17 mouse cellular contexts compared by ENCODE assay signal in genomic region chr8:70343076-70343475, GRCm38 (mm10). TPM values are rescaled to one million over a fixed set of nuclear protein-coding genes. Genes with fewer than 3 reads are reported as not detected.
DNase-seq lines count a peak whose midpoint lies in the region; ATAC-seq and TF ChIP-seq lines count a peak whose summit lies in the region.
"Had no signal": no experiment of that assay in that cellular context is flagged by ENCODE, and none has a peak within 500 bp of the region (broad histone marks: within the 10 kb centered on the region; RNA-seq: fewer than 3 reads in every experiment).

No protein-coding gene starts in this region.

- no peak overlapping the region for H3K4me3 ChIP-seq in forebrain, embryonic 14.5 days (ENCODE audit: low read depth, low read length)
- no peak overlapping the region for H3K4me3 ChIP-seq in forebrain, embryonic 12.5 days (replicated peaks)
- H3K4me3 ChIP-seq in embryonic facial prominence, embryonic 12.5 days, result no peak overlapping the region
- no peak overlapping the region for H3K4me3 ChIP-seq in limb, embryonic 11.5 days (ENCODE audit: low read depth, low read length)
- H3K4me3 ChIP-seq: heart, embryonic 12.5 days; lung, embryonic 15.5 days had no signal

- no peak for TF ChIP-seq CTCF in brain, embryonic 14.5 days (IDR thresholded peaks at IDR 0.05; ENCODE audit: borderline replicate concordance, extremely low read depth, insufficient read depth, insufficient read length)

- H3K9ac ChIP-seq in forebrain, embryonic 14.5 days (ENCODE audit: low read length), result no peak overlapping the region
- H3K9ac ChIP-seq in forebrain, embryonic 12.5 days, result no peak overlapping the region
- no peak overlapping the region for H3K9ac ChIP-seq in embryonic facial prominence, embryonic 12.5 days
- H3K9ac ChIP-seq in limb, embryonic 11.5 days (ENCODE audit: low read length), result no peak overlapping the region
- H3K9ac ChIP-seq: heart, embryonic 12.5 days; hindbrain, embryonic 14.5 days; liver, embryonic 14.5 days; lung, embryonic 15.5 days had no signal

- no peaks in the 10 kb centered on the region for H3K4me1 ChIP-seq in forebrain, embryonic 14.5 days (ENCODE audit: control insufficient read depth, insufficient read depth, low read length)
- H3K4me1 ChIP-seq in forebrain, embryonic 12.5 days, result no peaks in the 10 kb centered on the region
- H3K4me1 ChIP-seq in embryonic facial prominence, embryonic 12.5 days, result peaks cover 26% of the 10 kb centered on the region
- peaks cover 22% of the 10 kb centered on the region for H3K4me1 ChIP-seq in limb, embryonic 11.5 days (ENCODE audit: control insufficient read depth, insufficient read depth, low read length)

- ATAC-seq in forebrain, embryonic 14.5 days, result no peak
- no peak for ATAC-seq in forebrain, embryonic 12.5 days (ENCODE audit: low FRiP score)
- no peak for ATAC-seq in embryonic facial prominence, embryonic 12.5 days (ENCODE audit: insufficient number of reproducible peaks, insufficient read depth, low FRiP score, low TSS enrichment)
- no peak for ATAC-seq in limb, embryonic 11.5 days (ENCODE audit: insufficient number of reproducible peaks, low FRiP score, low TSS enrichment, low read depth)
- ATAC-seq in megakaryocyte, adult 5-6 weeks (ENCODE audit: poor library complexity, severe bottlenecking), result no peak

- H3K36me3 ChIP-seq in forebrain, embryonic 14.5 days (ENCODE audit: control insufficient read depth, insufficient read depth, low read length), result peaks cover 67% of the 10 kb centered on the region
- H3K36me3 ChIP-seq in forebrain, embryonic 12.5 days (replicated peaks), result peaks cover 74% of the 10 kb centered on the region
- H3K36me3 ChIP-seq in embryonic facial prominence, embryonic 12.5 days, result peaks cover 76% of the 10 kb centered on the region
- peaks cover 31% of the 10 kb centered on the region for H3K36me3 ChIP-seq in limb, embryonic 11.5 days (ENCODE audit: control insufficient read depth, insufficient read depth, low read length)

- H3K27ac ChIP-seq in forebrain, embryonic 14.5 days (ENCODE audit: low read depth, low read length), result no peak overlapping the region
- no peak overlapping the region; the same call in 1 of the 2 replicates for H3K27ac ChIP-seq in forebrain, embryonic 12.5 days
- peak overlapping the region; percentile 56 for H3K27ac ChIP-seq in embryonic facial prominence, embryonic 12.5 days
- peak overlapping the region; percentile 59; the same call in 1 of the 2 replicates for H3K27ac ChIP-seq in limb, embryonic 11.5 days (replicated peaks; ENCODE audit: low read depth, low read length)
- H3K27ac ChIP-seq: hindbrain, embryonic 14.5 days; liver, embryonic 14.5 days; lung, embryonic 15.5 days had no signal

- TF ChIP-seq POLR2A in brain, embryonic 14.5 days (IDR thresholded peaks at IDR 0.05; ENCODE audit: borderline replicate concordance, extremely low read depth, insufficient read depth, insufficient read length, poor library complexity, severe bottlenecking), result no peak

- WGBS in forebrain, embryonic 14.5 days, result 70% methylated on average over 7 of the region's 7 CpGs
- WGBS in forebrain, embryonic 12.5 days, result 84% methylated on average over 7 of the region's 7 CpGs
- 29% methylated on average over 7 of the region's 7 CpGs for WGBS in embryonic facial prominence, embryonic 12.5 days
- WGBS in limb, embryonic 11.5 days, result 22% methylated on average over 7 of the region's 7 CpGs

- H3K4me2 ChIP-seq in forebrain, embryonic 14.5 days (ENCODE audit: low read length), result no peak overlapping the region
- no peak overlapping the region for H3K4me2 ChIP-seq in forebrain, embryonic 12.5 days
- no peak overlapping the region for H3K4me2 ChIP-seq in embryonic facial prominence, embryonic 12.5 days (replicated peaks)
- H3K4me2 ChIP-seq in limb, embryonic 11.5 days (ENCODE audit: low read depth, severe bottlenecking), result no peak overlapping the region
- H3K4me2 ChIP-seq: heart, embryonic 12.5 days; hindbrain, embryonic 14.5 days; lung, embryonic 15.5 days; midbrain, embryonic 11.5 days had no signal

- H3K9me3 ChIP-seq in forebrain, embryonic 14.5 days (replicated peaks; ENCODE audit: control insufficient read depth, low read length), result no peaks in the 10 kb centered on the region
- no peaks in the 10 kb centered on the region for H3K9me3 ChIP-seq in forebrain, embryonic 12.5 days
- H3K9me3 ChIP-seq in embryonic facial prominence, embryonic 12.5 days, result no peaks in the 10 kb centered on the region
- H3K9me3 ChIP-seq in limb, embryonic 11.5 days (ENCODE audit: control insufficient read depth, low read length), result no peaks in the 10 kb centered on the region
- H3K9me3 ChIP-seq: heart, embryonic 12.5 days; lung, embryonic 15.5 days had no signal

- H3K27me3 ChIP-seq in forebrain, embryonic 14.5 days (replicated peaks; ENCODE audit: control insufficient read depth, insufficient read depth, low read length), result no peaks in the 10 kb centered on the region
- no peaks in the 10 kb centered on the region for H3K27me3 ChIP-seq in forebrain, embryonic 12.5 days
- no peaks in the 10 kb centered on the region for H3K27me3 ChIP-seq in embryonic facial prominence, embryonic 12.5 days
- no peaks in the 10 kb centered on the region for H3K27me3 ChIP-seq in limb, embryonic 11.5 days (ENCODE audit: control insufficient read depth, insufficient read depth, low read length)
- H3K27me3 ChIP-seq: CH12.LX; heart, embryonic 12.5 days; lung, embryonic 15.5 days had no signal

- intact Hi-C loops in left cerebral cortex, postnatal 10 days (cut with DNase I), result loop anchor here (2.0 kb wide), 1 partner anchor 162 kb away; no protein-coding TSS in a partner anchor

- DNase-seq in forebrain, embryonic 14.5 days (ENCODE audit: low spot score), result peak; percentile 22
- DNase-seq in brain, embryonic 14.5 days (ENCODE audit: low read depth), result peak; percentile 39
- peak; percentile 67 for DNase-seq in limb, embryonic 11.5 days (ENCODE audit: low spot score)
- DNase-seq in left cerebral cortex, postnatal 10 days (ENCODE audit: extremely low spot score in 1 of 2, low spot score in 2 of 2), result no peak
- DNase-seq: right cerebral cortex, adult 18-20 months had no signal

RNA-seq across cellular contexts. Expression of gene Upf1, which starts 10.0 kb away (rescaled TPM):
- 11.8 and 14.0 TPM in 2 replicates for polyA plus RNA-seq in forebrain, embryonic 14.5 days (2014; fragmentation: Nextera tagmentation; extraction: Ambion mirVana)
- polyA plus RNA-seq in forebrain, embryonic 12.5 days (2016; fragmentation: Nextera tagmentation; extraction: Ambion mirVana), result 26.9 and 29.5 TPM in 2 replicates
- polyA plus RNA-seq in brain, embryonic 14.5 days (2012; rRNA removed), result 20.5 and 40.3 TPM in 2 replicates
- 33.7 and 36.0 TPM in 2 replicates for polyA plus RNA-seq in embryonic facial prominence, embryonic 12.5 days (2016; fragmentation: Nextera tagmentation; extraction: Ambion mirVana)
- polyA plus RNA-seq in limb, embryonic 11.5 days (2014; fragmentation: Nextera tagmentation; extraction: Ambion mirVana), result 23.2 and 25.1 TPM in 2 replicates
- 10 to 100 TPM; 46.9 to 48.1 TPM for total RNA-seq in left cerebral cortex, postnatal 10 days (2021)
- total RNA-seq in megakaryocyte, adult 5-6 weeks (2015), result 10.9 and 11.7 TPM in 2 replicates
- total RNA-seq in megakaryocyte, adult 5-6 weeks (2017), result 24.4 and 30.7 TPM in 2 replicates

RNA-seq across cellular contexts. Expression of gene Gdf1, which starts 13.5 kb away (rescaled TPM):
- polyA plus RNA-seq in forebrain, embryonic 14.5 days (2014; fragmentation: Nextera tagmentation; extraction: Ambion mirVana), result 2.1 and 4.2 TPM in 2 replicates
- polyA plus RNA-seq in forebrain, embryonic 12.5 days (2016; fragmentation: Nextera tagmentation; extraction: Ambion mirVana), result 1.8 and 4.2 TPM in 2 replicates
- 10.2 and 12.5 TPM in 2 replicates for polyA plus RNA-seq in brain, embryonic 14.5 days (2012; rRNA removed)
- polyA plus RNA-seq in embryonic facial prominence, embryonic 12.5 days (2016; fragmentation: Nextera tagmentation; extraction: Ambion mirVana), result 2.1 and 3.2 TPM in 2 replicates
- 2.9 and 4.2 TPM in 2 replicates for polyA plus RNA-seq in limb, embryonic 11.5 days (2014; fragmentation: Nextera tagmentation; extraction: Ambion mirVana)
- total RNA-seq in left cerebral cortex, postnatal 10 days (2021), result 10 to 100 TPM in 1 of 2 experiments, 1 to 10 TPM in 1; 6.6 to 13.0 TPM
- total RNA-seq in megakaryocyte, adult 5-6 weeks (2015), result not detected in 2 replicates
- total RNA-seq in megakaryocyte, adult 5-6 weeks (2017), result not detected in 2 replicates
- total RNA-seq: adrenal gland, adult 18-20 months; common myeloid progenitor, adult 5-6 weeks had no signal

RNA-seq across cellular contexts. Expression of gene Cers1, which starts 27.5 kb away (rescaled TPM):
- polyA plus RNA-seq in forebrain, embryonic 14.5 days (2014; fragmentation: Nextera tagmentation; extraction: Ambion mirVana), result 20.8 and 27.6 TPM in 2 replicates
- polyA plus RNA-seq in forebrain, embryonic 12.5 days (2016; fragmentation: Nextera tagmentation; extraction: Ambion mirVana), result 14.9 and 16.2 TPM in 2 replicates
- 34.1 and 45.1 TPM in 2 replicates for polyA plus RNA-seq in brain, embryonic 14.5 days (2012; rRNA removed)
- 10.0 and 11.1 TPM in 2 replicates for polyA plus RNA-seq in embryonic facial prominence, embryonic 12.5 days (2016; fragmentation: Nextera tagmentation; extraction: Ambion mirVana)
- polyA plus RNA-seq in limb, embryonic 11.5 days (2014; fragmentation: Nextera tagmentation; extraction: Ambion mirVana), result 4.7 and 6.0 TPM in 2 replicates
- 10 to 100 TPM; 97.9 to 98.4 TPM for total RNA-seq in left cerebral cortex, postnatal 10 days (2021)
- total RNA-seq in megakaryocyte, adult 5-6 weeks (2015), result not detected in 2 replicates
- total RNA-seq in megakaryocyte, adult 5-6 weeks (2017), result not detected in 2 replicates
- total RNA-seq: common myeloid progenitor, adult 5-6 weeks had no signal

RNA-seq across cellular contexts. Expression of gene Comp, which starts 30.3 kb away (rescaled TPM):
- polyA plus RNA-seq in forebrain, embryonic 14.5 days (2014; fragmentation: Nextera tagmentation; extraction: Ambion mirVana), result 0.48 TPM in 1 of 2 replicates, not detected in the other
- polyA plus RNA-seq in forebrain, embryonic 12.5 days (2016; fragmentation: Nextera tagmentation; extraction: Ambion mirVana), result 0.08 and 0.34 TPM in 2 replicates
- polyA plus RNA-seq in brain, embryonic 14.5 days (2012; rRNA removed), result 0.12 and 0.64 TPM in 2 replicates
- 0.61 and 1.4 TPM in 2 replicates for polyA plus RNA-seq in embryonic facial prominence, embryonic 12.5 days (2016; fragmentation: Nextera tagmentation; extraction: Ambion mirVana)
- polyA plus RNA-seq in limb, embryonic 11.5 days (2014; fragmentation: Nextera tagmentation; extraction: Ambion mirVana), result 0.43 and 0.50 TPM in 2 replicates
- total RNA-seq in left cerebral cortex, postnatal 10 days (2021), result under 1 TPM in 1 of 2 experiments, not detected in 1; 0.14 TPM
- total RNA-seq in megakaryocyte, adult 5-6 weeks (2015), result not detected in 2 replicates
- 0.12 TPM in 1 of 2 replicates, not detected in the other for total RNA-seq in megakaryocyte, adult 5-6 weeks (2017)
- total RNA-seq: MEL had no signal
- polyA plus RNA-seq: midbrain, embryonic 11.5 days had no signal

RNA-seq across cellular contexts. Expression of gene Cope, which starts 40.8 kb away (rescaled TPM):
- polyA plus RNA-seq in forebrain, embryonic 14.5 days (2014; fragmentation: Nextera tagmentation; extraction: Ambion mirVana), result 305 and 332 TPM in 2 replicates
- polyA plus RNA-seq in forebrain, embryonic 12.5 days (2016; fragmentation: Nextera tagmentation; extraction: Ambion mirVana), result 217 and 229 TPM in 2 replicates
- 263 and 350 TPM in 2 replicates for polyA plus RNA-seq in brain, embryonic 14.5 days (2012; rRNA removed)
- polyA plus RNA-seq in embryonic facial prominence, embryonic 12.5 days (2016; fragmentation: Nextera tagmentation; extraction: Ambion mirVana), result 267 and 295 TPM in 2 replicates
- 263 and 281 TPM in 2 replicates for polyA plus RNA-seq in limb, embryonic 11.5 days (2014; fragmentation: Nextera tagmentation; extraction: Ambion mirVana)
- total RNA-seq in left cerebral cortex, postnatal 10 days (2021), result 100 to 1,000 TPM; 124 to 134 TPM
- 163 and 178 TPM in 2 replicates for total RNA-seq in megakaryocyte, adult 5-6 weeks (2015)
- 89.1 and 96.1 TPM in 2 replicates for total RNA-seq in megakaryocyte, adult 5-6 weeks (2017)

Comparison
In these comparisons a context has a peak if more than half of its experiments do, and no peak if none do; other contexts are left out.
1. DNase-seq: peak in forebrain, embryonic 14.5 days (single experiment), brain, embryonic 14.5 days (single experiment) and limb, embryonic 11.5 days (single experiment); none in left cerebral cortex, postnatal 10 days (0 of 2).
2. H3K27ac ChIP-seq: peak in embryonic facial prominence, embryonic 12.5 days (single experiment) and limb, embryonic 11.5 days (single experiment); none in forebrain, embryonic 14.5 days (single experiment) and forebrain, embryonic 12.5 days (single experiment).